23 mouse cellular contexts compared by ENCODE assay signal in genomic region chr1:168138669-168139068, GRCm38 (mm10).
DNase-seq lines count a peak whose midpoint lies in the region; ATAC-seq lines count a peak whose summit lies in the region.
"Had no signal": no experiment of that assay in that cellular context is flagged by ENCODE, and none has a peak within 500 bp of the region (broad histone marks: within the 10 kb centered on the region; RNA-seq: fewer than 3 reads in every experiment).

No protein-coding gene starts in this region.

- H3K4me1 ChIP-seq in embryonic facial prominence, embryonic 11.5 days (ENCODE audit: control insufficient read depth, insufficient read depth, low read length), result no peaks in the 10 kb centered on the region
- no peaks in the 10 kb centered on the region for H3K4me1 ChIP-seq in embryonic facial prominence, embryonic 10.5 days
- H3K4me1 ChIP-seq in kidney, embryonic 15.5 days, result peaks cover 10% of the 10 kb centered on the region
- no peaks in the 10 kb centered on the region for H3K4me1 ChIP-seq in midbrain, embryonic 11.5 days (ENCODE audit: control insufficient read depth, insufficient read depth, low read length)
- 0 out of 2 replicates have a peak, but pooled peaks cover 2% of the 10 kb centered on the region for H3K4me1 ChIP-seq in midbrain, embryonic 14.5 days (ENCODE audit: control insufficient read depth, insufficient read depth, low read length)
- H3K4me1 ChIP-seq in neural tube, embryonic 14.5 days (ENCODE audit: control insufficient read depth, insufficient read depth, low read length), result no peaks in the 10 kb centered on the region
- H3K4me1 ChIP-seq: embryonic facial prominence, embryonic 13.5 days; heart, embryonic 10.5 days; hindbrain, embryonic 15.5 days had no signal

- H3K4me3 ChIP-seq in embryonic facial prominence, embryonic 11.5 days (ENCODE audit: low read depth, low read length), result no peak overlapping the region
- H3K4me3 ChIP-seq in embryonic facial prominence, embryonic 10.5 days, result no peak overlapping the region
- H3K4me3 ChIP-seq in kidney, embryonic 15.5 days (replicated peaks), result no peak overlapping the region
- no peak overlapping the region for H3K4me3 ChIP-seq in midbrain, embryonic 11.5 days (ENCODE audit: low read depth, low read length)
- no peak overlapping the region for H3K4me3 ChIP-seq in midbrain, embryonic 14.5 days (replicated peaks; ENCODE audit: low read depth, low read length)
- no peak overlapping the region for H3K4me3 ChIP-seq in neural tube, embryonic 14.5 days (ENCODE audit: low read depth, low read length)
- H3K4me3 ChIP-seq: embryonic facial prominence, embryonic 13.5 days; forebrain, embryonic 12.5 days; heart, embryonic 10.5 days; hindbrain, embryonic 15.5 days had no signal

- no peaks in the 10 kb centered on the region for H3K36me3 ChIP-seq in embryonic facial prominence, embryonic 11.5 days (replicated peaks; ENCODE audit: control insufficient read depth, insufficient read depth, low read depth, low read length)
- no peaks in the 10 kb centered on the region for H3K36me3 ChIP-seq in embryonic facial prominence, embryonic 10.5 days (replicated peaks)
- no peaks in the 10 kb centered on the region for H3K36me3 ChIP-seq in kidney, embryonic 15.5 days
- H3K36me3 ChIP-seq in midbrain, embryonic 11.5 days (ENCODE audit: control insufficient read depth, insufficient read depth, low read length), result no peaks in the 10 kb centered on the region
- no peaks in the 10 kb centered on the region for H3K36me3 ChIP-seq in midbrain, embryonic 14.5 days (ENCODE audit: control insufficient read depth, insufficient read depth, low read length)
- no peaks in the 10 kb centered on the region for H3K36me3 ChIP-seq in neural tube, embryonic 14.5 days (ENCODE audit: control insufficient read depth, insufficient read depth, low read length)
- H3K36me3 ChIP-seq: embryonic facial prominence, embryonic 13.5 days; forebrain, embryonic 12.5 days; G1E; heart, embryonic 10.5 days; hindbrain, embryonic 15.5 days had no signal

- no peak for DNase-seq in embryonic facial prominence, embryonic 11.5 days (ENCODE audit: low spot score)
- DNase-seq in embryonic facial prominence, embryonic 10.5 days (ENCODE audit: low spot score), result no peak
- DNase-seq in kidney, postnatal 25 days, result no peak
- DNase-seq in midbrain, embryonic 11.5 days (ENCODE audit: low spot score, missing footprints), result peak; percentile 69
- no peak for DNase-seq in midbrain, embryonic 14.5 days
- DNase-seq: adrenal gland, adult 8-10 months; B cell, adult 2 months; cerebellum, adult 11 months; cerebellum, adult 8-10 months; cerebellum, postnatal 14 days; gastrocnemius, postnatal 10 days; heart, adult 18-20 months; heart, postnatal 10 days; heart, postnatal 4 days had no signal

- H3K27me3 ChIP-seq in embryonic facial prominence, embryonic 11.5 days (ENCODE audit: control insufficient read depth, insufficient read depth, low read length), result no peaks in the 10 kb centered on the region
- H3K27me3 ChIP-seq in embryonic facial prominence, embryonic 10.5 days (replicated peaks; ENCODE audit: low read depth, poor library complexity, severe bottlenecking), result no peaks in the 10 kb centered on the region
- H3K27me3 ChIP-seq in kidney, embryonic 15.5 days, result no peaks in the 10 kb centered on the region
- H3K27me3 ChIP-seq in midbrain, embryonic 11.5 days (ENCODE audit: control insufficient read depth, insufficient read depth, low read length), result no peaks in the 10 kb centered on the region
- H3K27me3 ChIP-seq in midbrain, embryonic 14.5 days (ENCODE audit: control insufficient read depth, insufficient read depth, low read length), result no peaks in the 10 kb centered on the region
- H3K27me3 ChIP-seq in neural tube, embryonic 14.5 days (ENCODE audit: control insufficient read depth, insufficient read depth, low read length), result no peaks in the 10 kb centered on the region
- H3K27me3 ChIP-seq: embryonic facial prominence, embryonic 13.5 days; forebrain, embryonic 12.5 days; hindbrain, embryonic 15.5 days had no signal

- H3K4me2 ChIP-seq in embryonic facial prominence, embryonic 11.5 days (ENCODE audit: low read depth, low read length), result no peak overlapping the region
- no peak overlapping the region for H3K4me2 ChIP-seq in kidney, embryonic 15.5 days
- H3K4me2 ChIP-seq in midbrain, embryonic 11.5 days, result no peak overlapping the region
- H3K4me2 ChIP-seq in midbrain, embryonic 14.5 days (ENCODE audit: low read length), result no peak overlapping the region
- no peak overlapping the region for H3K4me2 ChIP-seq in neural tube, embryonic 14.5 days (ENCODE audit: low read depth, low read length)
- H3K4me2 ChIP-seq: embryonic facial prominence, embryonic 13.5 days; forebrain, embryonic 12.5 days; hindbrain, embryonic 15.5 days had no signal

- WGBS in embryonic facial prominence, embryonic 11.5 days, result 88% methylated on average over 4 of the region's 4 CpGs
- 94% methylated on average over 4 of the region's 4 CpGs for WGBS in embryonic facial prominence, embryonic 10.5 days
- WGBS in kidney, embryonic 15.5 days, result 33% methylated on average over 4 of the region's 4 CpGs
- WGBS in midbrain, embryonic 11.5 days, result 86% methylated on average over 4 of the region's 4 CpGs
- 98% methylated on average over 4 of the region's 4 CpGs for WGBS in midbrain, embryonic 14.5 days
- 44% methylated on average over 4 of the region's 4 CpGs for WGBS in neural tube, embryonic 14.5 days

- ATAC-seq in embryonic facial prominence, embryonic 11.5 days (replicated peaks; ENCODE audit: insufficient number of reproducible peaks, low FRiP score, low TSS enrichment, low read depth), result 0 out of 2 replicates have a peak, but pooled peaks have one; percentile 34
- ATAC-seq in kidney, embryonic 15.5 days (replicated peaks; ENCODE audit: low FRiP score), result peak; percentile 52; the same call in 1 of the 2 replicates
- ATAC-seq in midbrain, embryonic 11.5 days (ENCODE audit: low FRiP score), result no peak
- no peak for ATAC-seq in midbrain, embryonic 14.5 days (ENCODE audit: low FRiP score, low TSS enrichment)
- peak; percentile 49 for ATAC-seq in neural tube, embryonic 14.5 days (ENCODE audit: low read depth)
- ATAC-seq: CD4-positive, CD25-positive, alpha-beta regulatory T cell, adult 4 months; forebrain, embryonic 16.5 days had no signal

- H3K9ac ChIP-seq in embryonic facial prominence, embryonic 11.5 days (replicated peaks; ENCODE audit: low read length), result no peak overlapping the region
- H3K9ac ChIP-seq in kidney, embryonic 15.5 days, result no peak overlapping the region
- H3K9ac ChIP-seq in midbrain, embryonic 11.5 days (ENCODE audit: low read length), result no peak overlapping the region
- no peak overlapping the region for H3K9ac ChIP-seq in midbrain, embryonic 14.5 days (replicated peaks; ENCODE audit: low read length)
- H3K9ac ChIP-seq in neural tube, embryonic 14.5 days (replicated peaks; ENCODE audit: low read depth, low read length), result no peak overlapping the region
- H3K9ac ChIP-seq: embryonic facial prominence, embryonic 13.5 days; forebrain, embryonic 12.5 days; hindbrain, embryonic 15.5 days had no signal

- H3K9me3 ChIP-seq in embryonic facial prominence, embryonic 11.5 days (replicated peaks; ENCODE audit: control insufficient read depth, low read length), result no peaks in the 10 kb centered on the region
- no peaks in the 10 kb centered on the region for H3K9me3 ChIP-seq in embryonic facial prominence, embryonic 10.5 days
- no peaks in the 10 kb centered on the region for H3K9me3 ChIP-seq in kidney, embryonic 15.5 days (replicated peaks)
- H3K9me3 ChIP-seq in midbrain, embryonic 11.5 days (ENCODE audit: control insufficient read depth, low read length), result no peaks in the 10 kb centered on the region
- no peaks in the 10 kb centered on the region for H3K9me3 ChIP-seq in midbrain, embryonic 14.5 days (ENCODE audit: control insufficient read depth, low read length)
- H3K9me3 ChIP-seq in neural tube, embryonic 14.5 days (ENCODE audit: control insufficient read depth, low read length), result no peaks in the 10 kb centered on the region
- H3K9me3 ChIP-seq: embryonic facial prominence, embryonic 13.5 days; forebrain, embryonic 12.5 days; heart, embryonic 10.5 days; hindbrain, embryonic 15.5 days had no signal

- no peak overlapping the region for H3K27ac ChIP-seq in embryonic facial prominence, embryonic 11.5 days (replicated peaks; ENCODE audit: low read depth, low read length)
- no peak overlapping the region for H3K27ac ChIP-seq in embryonic facial prominence, embryonic 10.5 days (replicated peaks)
- H3K27ac ChIP-seq in kidney, embryonic 15.5 days, result no peak overlapping the region
- no peak overlapping the region for H3K27ac ChIP-seq in midbrain, embryonic 11.5 days (ENCODE audit: low read depth, low read length)
- H3K27ac ChIP-seq in midbrain, embryonic 14.5 days (replicated peaks; ENCODE audit: low read depth, low read length), result no peak overlapping the region
- H3K27ac ChIP-seq in neural tube, embryonic 14.5 days (ENCODE audit: low read depth, low read length), result no peak overlapping the region
- H3K27ac ChIP-seq: embryonic facial prominence, embryonic 13.5 days; forebrain, embryonic 12.5 days; heart, embryonic 10.5 days; hindbrain, embryonic 15.5 days had no signal

Comparison
In these comparisons a context has a peak if more than half of its experiments do, and no peak if none do; other contexts are left out.
1. ATAC-seq: peak in embryonic facial prominence, embryonic 11.5 days (single experiment), kidney, embryonic 15.5 days (single experiment) and neural tube, embryonic 14.5 days (single experiment); none in midbrain, embryonic 11.5 days (single experiment) and midbrain, embryonic 14.5 days (single experiment).